ENCODE assay signal across 9 mouse cellular contexts in the genomic region with DNA sequence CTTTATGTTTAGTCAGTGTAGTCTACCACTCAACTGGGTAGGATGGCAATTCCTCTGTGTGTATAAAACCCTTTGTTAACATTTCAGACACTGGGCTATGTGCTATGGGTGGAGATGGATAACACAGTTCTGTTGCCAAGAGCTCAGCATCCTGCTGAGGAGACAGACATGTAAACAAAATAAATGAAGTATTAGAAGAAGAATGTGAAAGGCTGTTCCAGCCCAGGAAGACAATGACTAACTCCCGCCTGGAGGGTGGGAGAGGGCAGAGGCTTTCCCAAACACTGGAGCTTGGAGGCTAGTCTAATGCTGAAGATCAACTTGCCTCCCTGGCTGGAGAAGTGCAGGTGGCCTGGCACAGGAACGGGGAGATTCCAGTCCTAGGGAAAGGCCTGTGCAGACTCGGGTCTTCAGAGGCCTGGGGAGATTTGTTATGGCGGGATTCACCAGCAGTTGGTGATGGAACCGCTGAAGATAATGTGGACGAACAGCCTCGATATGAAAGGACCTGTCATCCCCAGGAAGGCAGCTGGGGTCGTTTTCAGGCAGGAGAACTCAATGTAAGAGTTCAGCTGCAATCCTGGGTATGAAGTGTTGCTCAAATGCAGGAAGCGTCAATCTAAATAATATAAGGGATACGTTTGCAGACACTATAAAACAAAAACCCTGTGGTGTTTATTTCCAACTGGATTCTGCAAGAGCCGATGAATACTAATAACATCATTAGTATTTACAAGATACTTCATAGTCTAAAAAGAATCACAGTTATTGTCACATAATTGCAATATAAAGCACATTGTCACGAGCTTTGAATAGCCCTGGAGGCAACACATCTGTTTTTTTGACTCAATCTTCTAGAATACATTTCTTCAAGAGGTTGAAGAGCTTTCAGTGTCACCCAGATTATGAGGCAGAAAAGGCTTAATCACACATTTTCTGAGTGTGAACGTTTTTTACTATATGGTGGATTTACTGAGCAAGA.
DNase-seq lines count a peak whose midpoint lies in the region; TF ChIP-seq lines count a peak whose summit lies in the region.
"Had no signal": no experiment of that assay in that cellular context is flagged by ENCODE, and none has a peak within 500 bp of the region (broad histone marks: within the 10 kb centered on the region; RNA-seq: fewer than 3 reads in every experiment).

No protein-coding gene starts in this region.

- H3K27ac ChIP-seq in hindbrain, embryonic 10.5 days = peak overlapping the region; percentile 59; the same call in 1 of the 2 replicates
- H3K27ac ChIP-seq in layer of hippocampus, adult 2 months = no peak overlapping the region
- H3K27ac ChIP-seq: embryonic facial prominence, embryonic 13.5 days; heart, embryonic 15.5 days had no signal

- H3K27me3 ChIP-seq in hindbrain, embryonic 10.5 days (ENCODE audit: insufficient read depth, poor library complexity, severe bottlenecking) = no peaks in the 10 kb centered on the region
- H3K27me3 ChIP-seq: embryonic facial prominence, embryonic 13.5 days; heart, embryonic 15.5 days had no signal

- peak; percentile 85 for DNase-seq in 3T3-L1 (ENCODE audit: low read depth, low spot score)
- peak; percentile 78 for DNase-seq in Muller cell, postnatal 12 days (ENCODE audit: inconsistent ontology term)
- peak; percentile 6 for DNase-seq in hindbrain, embryonic 10.5 days (ENCODE audit: low spot score)
- peak; percentile 55 for DNase-seq in lung, postnatal 25 days (ENCODE audit: low spot score)
- no peak for DNase-seq in ovary, postnatal 36 days (ENCODE audit: low spot score)
- DNase-seq in layer of hippocampus, adult 2 months (ENCODE audit: low spot score in 2 of 2) = no peak
- no peak for DNase-seq in frontal cortex, adult 2 months (ENCODE audit: extremely low spot score in 1 of 2, low spot score in 1 of 2)

- WGBS in hindbrain, embryonic 10.5 days = 45% methylated on average over 13 of the region's 13 CpGs

- H3K4me1 ChIP-seq in hindbrain, embryonic 10.5 days (replicated peaks) = peaks cover 20% of the 10 kb centered on the region

- no peak for TF ChIP-seq CTCF in layer of hippocampus, adult 2 months (conservative IDR thresholded peaks at IDR 0.05)

- no peaks in the 10 kb centered on the region for H3K36me3 ChIP-seq in hindbrain, embryonic 10.5 days
- H3K36me3 ChIP-seq: embryonic facial prominence, embryonic 13.5 days; heart, embryonic 15.5 days had no signal

- no peaks in the 10 kb centered on the region for H3K9me3 ChIP-seq in hindbrain, embryonic 10.5 days
- H3K9me3 ChIP-seq: embryonic facial prominence, embryonic 13.5 days; heart, embryonic 15.5 days had no signal

- no peak overlapping the region for H3K4me3 ChIP-seq in hindbrain, embryonic 10.5 days
- H3K4me3 ChIP-seq in layer of hippocampus, adult 2 months = no peak overlapping the region
- H3K4me3 ChIP-seq: embryonic facial prominence, embryonic 13.5 days; heart, embryonic 15.5 days had no signal

Comparison
In these comparisons a context has a peak if more than half of its experiments do, and no peak if none do; other contexts are left out.
1. DNase-seq: peak in 3T3-L1 (single experiment), Muller cell, postnatal 12 days (single experiment), hindbrain, embryonic 10.5 days (single experiment) and lung, postnatal 25 days (single experiment); none in ovary, postnatal 36 days (single experiment), layer of hippocampus, adult 2 months (0 of 2) and frontal cortex, adult 2 months (0 of 2).